Mouse (Mus musculus) gonadal fat pad, adult 2 months (tissue): Measurements from ENCODE around the gene Efcab8. TPM values are rescaled to one million over a fixed set of nuclear protein-coding genes. Genes with fewer than 3 reads are reported as not detected.
"Not testable (repeated sequence)": the region's sequence is repeated elsewhere in the genome, so short reads cannot be mapped to it uniquely, and the experiment has no call there.

Experiments used
- DNase-seq: peaks from one replicate; pipeline ENCODE4 v3.0.0-alpha.2; 2012; ENCODE audit warnings: low read depth
- polyA plus RNA-seq: library from polyadenylated mRNA; depleted of rRNA; stranded (reverse); fragments of >200 nt; gene quantifications from 2 replicates; pipeline ENCODE4 v1.2.3, GENCODE M21; 2012; rRNA removed

Efcab8 gene
- polyA plus RNA-seq, 1 experiment: 3.9 TPM

DNA sequence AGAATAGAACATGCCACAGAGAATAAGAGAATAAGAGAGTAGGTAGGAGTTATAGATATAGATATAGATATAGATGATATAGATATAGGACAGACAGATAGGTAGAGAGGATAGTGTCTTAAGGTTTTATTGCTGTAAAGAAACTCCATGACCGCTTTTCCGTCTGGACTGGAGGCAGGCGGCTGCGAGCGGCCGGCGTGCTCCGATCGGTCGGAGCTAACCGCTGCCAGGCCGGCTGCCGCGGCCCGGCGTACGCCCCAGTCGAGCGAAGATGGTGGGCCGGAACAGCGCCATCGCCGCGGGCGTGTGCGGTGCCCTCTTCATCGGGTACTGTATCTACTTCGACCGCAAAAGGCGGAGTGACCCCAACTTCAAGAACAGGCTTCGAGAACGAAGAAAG, 46.2 kb downstream of the Efcab8 start:
- DNase-seq: not testable (repeated sequence)

DNA sequence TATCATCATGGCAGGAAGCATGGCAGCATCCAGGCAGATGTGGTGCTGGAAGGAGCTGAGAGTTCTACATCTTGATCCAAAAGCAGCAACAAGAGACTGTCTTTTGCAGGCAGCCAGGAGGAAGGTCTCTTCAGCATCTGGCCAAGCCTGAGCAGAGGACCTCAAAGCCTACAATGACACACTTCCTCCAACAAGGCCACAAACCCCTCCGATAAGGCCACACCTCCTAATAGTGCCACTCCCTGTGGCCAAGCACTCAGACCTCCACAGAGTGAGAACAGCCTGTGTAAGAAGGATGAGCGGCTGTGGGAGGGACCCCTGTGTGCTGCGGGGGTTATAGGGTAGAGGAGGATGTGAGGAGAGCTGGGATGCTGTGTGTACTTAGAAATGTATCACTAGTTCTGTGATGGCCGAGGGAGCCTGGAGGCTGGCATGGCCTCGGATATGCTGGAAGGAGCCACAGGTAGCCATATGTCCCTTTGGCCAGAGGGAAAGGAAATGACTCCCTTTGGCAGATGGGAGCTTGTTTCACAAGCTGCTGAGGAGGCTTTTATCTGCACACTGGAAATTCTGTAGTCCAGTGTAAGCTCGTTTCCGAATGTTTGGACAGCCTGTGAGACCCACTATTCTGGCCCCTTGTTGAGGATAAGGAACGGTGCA, 47.6 kb downstream of the Efcab8 start:
- DNase-seq: no peak

DNA sequence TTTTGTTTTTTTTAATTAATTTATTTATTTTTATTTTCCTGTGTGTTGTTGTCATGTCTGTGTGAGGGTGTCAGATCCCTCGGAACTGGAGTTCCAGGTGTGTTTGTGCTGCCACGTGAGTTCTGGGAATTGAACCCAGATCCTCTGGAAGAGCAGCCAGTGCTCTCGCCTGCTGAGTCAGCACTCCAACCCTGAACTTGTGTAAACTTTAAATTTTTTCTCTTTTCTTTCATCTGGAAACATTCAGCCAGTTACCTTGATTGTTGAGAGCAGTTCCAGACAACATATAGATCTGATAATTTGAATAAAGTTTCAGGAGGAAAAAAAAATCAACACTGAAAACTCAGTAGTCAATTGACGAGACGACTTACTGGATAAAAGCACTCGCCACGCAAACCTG, 49.0 kb downstream of the Efcab8 start:
- DNase-seq: no peak

DNA sequence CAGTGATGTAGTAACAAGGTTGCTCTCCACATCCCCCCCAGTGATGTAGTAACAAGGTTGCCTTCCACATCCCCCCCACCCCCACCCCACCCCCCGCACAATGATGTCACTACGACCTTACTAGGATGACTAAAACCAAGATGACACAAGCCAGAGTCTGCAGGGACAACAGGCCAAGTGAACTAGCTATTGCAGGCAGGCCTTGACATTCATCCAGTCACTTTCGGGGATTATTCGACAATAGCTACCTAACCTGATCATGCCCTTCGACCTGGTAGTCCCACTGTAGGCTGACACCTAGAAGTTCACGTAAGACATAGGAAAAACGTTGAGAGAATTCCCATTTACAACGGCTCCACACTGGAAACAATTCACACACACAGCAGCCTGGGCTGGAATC, 53.6 kb downstream of the Efcab8 start:
- no peak for DNase-seq

DNA sequence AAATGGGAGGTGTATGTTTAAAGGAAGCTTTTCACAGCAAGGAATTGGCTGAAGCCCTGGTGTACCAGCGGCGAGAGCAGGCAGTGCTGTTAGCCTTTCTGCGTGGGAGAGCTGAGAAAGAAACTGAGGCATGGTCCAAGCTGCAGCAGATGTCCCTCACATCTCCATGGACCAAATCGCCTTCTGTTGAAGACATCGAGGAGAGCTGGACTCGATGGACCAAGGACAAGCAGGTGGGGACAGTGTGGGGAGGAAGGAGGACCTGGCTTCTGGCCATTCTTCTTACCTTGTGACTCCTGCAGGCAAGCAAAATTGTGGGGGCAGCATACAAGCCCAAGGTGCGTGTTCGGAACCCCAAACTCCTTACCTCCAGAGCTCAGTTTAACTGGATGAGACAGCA, 63.1 kb downstream of the Efcab8 start:
- no peak for DNase-seq

DNA sequence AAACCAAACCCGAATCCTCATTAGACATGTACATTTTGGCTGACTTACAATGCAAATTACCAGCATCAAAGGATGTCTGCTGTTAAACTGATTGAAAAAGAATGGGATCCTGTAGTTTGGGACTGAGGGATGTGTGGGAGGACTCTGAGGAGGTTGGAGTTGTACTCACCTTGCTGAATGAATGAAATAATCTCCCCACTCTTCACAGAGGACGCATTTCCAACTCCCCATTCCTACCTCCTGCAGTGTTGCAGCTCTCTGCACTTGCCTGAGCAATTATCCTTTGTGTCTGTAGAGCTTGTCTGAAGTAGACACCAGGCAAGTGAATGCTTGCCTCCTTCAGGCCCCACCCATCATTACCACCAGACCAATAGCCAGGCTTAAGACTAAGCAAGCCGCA, 68.7 kb downstream of the Efcab8 start:
- no peak for DNase-seq

DNA sequence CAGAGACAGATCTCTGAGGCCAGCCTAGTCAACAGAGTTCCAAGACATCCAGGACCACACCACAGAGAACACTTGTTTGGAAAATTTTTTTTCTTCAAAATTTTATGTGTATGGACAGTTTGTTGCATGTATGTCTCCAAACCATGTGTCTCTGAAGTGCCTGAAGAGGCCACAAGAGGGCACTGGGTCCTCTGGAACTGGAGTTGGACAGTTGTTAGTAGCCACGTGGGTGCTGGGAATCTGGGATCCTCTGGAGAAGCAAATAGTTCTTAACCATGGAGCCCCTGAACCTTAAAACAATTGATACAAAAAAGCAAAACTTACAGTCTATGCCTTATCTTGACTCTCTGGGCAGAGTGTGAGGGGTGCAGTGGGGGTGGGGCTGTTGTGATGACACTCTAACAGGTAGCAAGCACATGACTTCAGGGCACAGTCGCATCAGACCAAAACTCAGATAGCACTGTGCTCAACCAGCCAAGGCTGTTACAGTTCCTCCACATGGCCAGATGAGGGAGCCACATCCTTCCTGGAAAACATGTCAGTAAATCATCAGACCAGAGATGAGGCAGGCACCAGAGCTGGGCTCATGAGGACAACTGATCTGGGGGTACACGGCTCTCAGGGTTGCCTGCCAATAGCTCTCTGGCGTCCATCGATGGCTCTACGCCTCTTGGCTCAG, 70.8 kb downstream of the Efcab8 start:
- no peak for DNase-seq

DNA sequence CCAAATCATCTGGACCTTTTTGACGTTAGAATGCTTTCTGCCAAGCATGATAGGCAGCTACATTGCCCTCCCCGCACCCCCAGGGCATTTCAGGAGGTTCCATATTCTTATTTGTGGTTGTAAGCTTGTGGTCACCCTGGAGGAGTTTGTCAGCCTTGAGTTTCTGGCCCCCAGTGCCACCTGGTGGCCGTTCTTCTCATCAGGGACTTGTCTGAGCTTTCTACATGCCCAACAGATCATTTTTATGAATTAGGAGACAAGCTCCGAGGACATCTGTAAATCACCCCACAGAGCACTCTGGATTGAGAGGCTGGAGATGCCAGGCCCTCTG, 71.3 kb downstream of the Efcab8 start:
- no peak for DNase-seq

DNA sequence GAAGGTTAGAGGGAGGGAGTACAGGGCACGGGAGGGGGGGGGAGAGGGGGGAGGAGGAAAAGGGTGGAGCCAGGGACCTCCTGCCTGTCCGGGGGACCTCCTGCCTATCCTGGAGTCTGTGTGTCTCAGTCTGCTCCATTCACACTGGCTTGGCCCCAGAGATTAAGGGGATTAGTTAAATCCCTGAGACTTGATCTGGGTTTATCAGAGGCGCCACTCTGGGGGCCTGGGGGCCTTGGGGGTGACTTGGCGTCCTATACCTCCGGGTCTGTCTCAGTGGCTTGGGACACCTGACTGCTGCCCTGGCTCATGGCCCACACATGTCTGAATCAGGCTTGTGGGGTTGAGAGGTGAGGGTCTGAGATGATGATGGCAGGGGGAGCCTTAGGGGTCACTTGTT, 73.8 kb downstream of the Efcab8 start:
- no peak for DNase-seq

DNA sequence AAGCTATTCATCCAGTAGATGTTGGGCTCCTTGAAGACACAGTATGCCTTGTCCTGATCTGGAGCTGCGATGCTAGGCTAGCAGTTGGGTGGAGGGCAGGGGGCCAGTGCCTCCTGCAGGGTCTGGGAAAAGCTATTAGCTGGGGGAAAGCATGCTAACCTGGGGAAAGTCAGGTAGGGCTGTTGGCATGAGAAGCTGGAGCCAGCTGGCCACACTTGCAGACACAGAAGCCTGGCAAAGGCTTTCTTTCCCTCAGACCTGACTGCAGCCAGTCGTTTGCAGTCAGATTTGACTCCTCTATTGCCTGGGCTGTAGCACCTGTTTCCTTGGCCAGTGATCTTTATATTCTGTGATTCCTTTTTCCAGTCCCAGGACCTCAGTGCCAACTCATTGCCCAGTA, 79.8 kb downstream of the Efcab8 start:
- DNase-seq: no peak

DNA sequence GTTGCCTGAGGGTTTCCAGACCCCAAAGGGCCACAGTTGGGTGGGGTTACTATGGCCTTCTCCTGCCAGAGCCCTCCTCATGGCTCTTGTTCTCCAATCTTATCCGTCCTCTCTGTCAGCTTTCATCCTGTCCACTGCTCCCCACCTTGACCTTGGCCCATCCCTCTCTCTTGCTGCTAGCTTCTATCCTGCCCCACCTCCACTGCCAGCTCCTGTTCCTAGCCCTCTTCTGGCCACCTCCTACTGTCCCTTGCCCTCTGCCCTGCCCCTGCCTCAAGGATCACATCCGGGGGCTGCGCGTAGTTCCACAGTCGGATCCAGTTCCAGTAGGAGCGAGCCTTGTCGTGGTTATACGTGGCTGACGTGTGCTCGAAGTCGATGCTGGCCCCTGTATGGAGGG, 80.6 kb downstream of the Efcab8 start:
- DNase-seq: no peak

DNA sequence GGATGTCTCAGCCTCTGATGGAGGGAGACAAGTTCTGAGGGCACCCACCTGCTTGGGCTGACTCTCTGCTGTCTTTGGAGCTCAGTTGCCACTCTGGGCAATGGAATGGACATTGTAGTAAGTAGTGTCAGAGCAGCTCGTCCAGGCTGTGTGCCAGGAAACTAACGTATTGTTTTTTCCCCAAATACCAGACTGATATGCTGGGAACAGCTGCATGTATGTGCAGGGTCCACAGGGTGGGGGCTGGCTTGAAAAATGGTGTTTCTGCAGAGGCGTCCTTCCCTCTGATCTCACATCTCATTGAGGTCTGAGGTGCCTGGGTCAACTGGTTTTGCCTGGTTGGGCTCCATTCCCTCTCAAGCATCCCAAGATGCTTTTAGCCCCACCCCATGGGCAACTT, 81.0 kb downstream of the Efcab8 start:
- no peak for DNase-seq

DNA sequence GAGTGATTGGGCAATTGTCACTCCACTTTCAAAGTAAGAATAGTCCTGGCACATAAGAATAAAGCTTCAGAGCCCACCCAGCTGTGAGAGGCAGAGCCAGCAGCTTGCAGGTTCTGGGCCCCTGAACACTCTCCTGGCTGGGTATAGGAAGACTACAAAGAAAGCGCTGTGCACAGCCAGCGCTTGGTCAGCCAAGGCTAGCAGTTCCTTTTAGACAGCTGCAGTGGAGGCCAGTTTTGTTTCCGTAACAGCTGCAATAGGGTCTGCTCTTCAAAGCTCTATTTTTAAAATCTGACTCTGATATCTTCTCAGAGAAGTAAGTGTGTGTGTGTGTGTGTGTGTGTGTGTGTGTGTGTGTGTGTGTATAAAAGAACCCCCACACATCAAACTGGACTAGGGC, 82.2 kb downstream of the Efcab8 start:
- no peak for DNase-seq

DNA sequence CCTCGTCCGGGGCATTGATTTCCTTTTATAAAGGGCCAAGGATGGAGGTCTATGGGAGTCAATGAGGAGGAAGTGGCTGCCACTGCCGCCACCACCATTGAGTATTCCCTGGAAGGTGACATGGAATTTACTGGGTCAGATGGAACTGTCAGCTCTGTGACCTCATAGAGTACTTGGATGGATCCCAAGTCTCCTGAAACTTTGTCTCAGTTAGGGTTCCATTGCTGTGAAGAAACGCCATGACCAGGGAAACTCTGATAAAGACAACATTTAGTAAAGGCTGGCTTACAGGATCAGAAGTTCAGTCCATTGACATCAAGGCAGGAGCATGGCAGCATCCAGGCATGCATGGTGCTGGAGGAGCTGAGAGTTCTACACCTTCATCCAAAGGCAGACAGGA, 91.3 kb downstream of the Efcab8 start, which contains the start of gene Sun5:
Gene Sun5, minus strand, starts transcription at position 101 of the 400 bp plus-strand sequence.
- no peak for DNase-seq

DNA sequence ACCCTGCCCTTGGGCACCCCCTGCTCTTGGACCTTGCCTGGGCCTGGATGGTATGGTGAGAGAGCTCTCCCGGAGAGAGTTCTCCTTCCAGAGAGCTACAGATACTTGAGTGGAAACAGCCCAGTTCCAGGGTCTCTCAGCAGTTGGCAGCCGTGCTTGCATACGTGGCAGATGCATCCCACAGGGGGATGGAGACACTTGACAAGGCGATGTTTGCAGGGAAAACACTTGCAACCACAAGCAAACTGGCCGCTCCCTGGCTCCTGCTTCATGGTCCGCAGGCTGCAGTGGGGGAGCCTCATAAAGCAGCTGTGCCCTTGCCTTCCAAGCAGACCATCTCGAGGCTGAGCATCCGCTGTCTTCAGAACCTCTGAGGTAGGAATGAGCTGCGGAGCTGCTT, 95.0 kb downstream of the Efcab8 start, which contains the start of gene Bpifb2:
Gene Bpifb2, plus strand, starts transcription at position 301 of the 400 bp plus-strand sequence.
- DNase-seq: no peak

Other genes starting within 250 kb of the Efcab8 start
- gene Nol4l, start 250.0 kb upstream of the Efcab8 start, polyA plus RNA-seq: 14.1 and 19.4 TPM in 2 replicates
- gene Commd7, start 147.2 kb upstream of the Efcab8 start, polyA plus RNA-seq: 17.0 and 19.3 TPM in 2 replicates
- gene Dnmt3b, start 130.5 kb upstream of the Efcab8 start, polyA plus RNA-seq: 1.9 and 2.2 TPM in 2 replicates
- gene Dnmt3c, start 83.3 kb upstream of the Efcab8 start, polyA plus RNA-seq: not detected in 2 replicates
- gene Mapre1, start 38.7 kb upstream of the Efcab8 start, polyA plus RNA-seq: 13.4 and 14.1 TPM in 2 replicates
- gene Sun5, start 91.2 kb downstream of the Efcab8 start, polyA plus RNA-seq: 0.38 and 0.81 TPM in 2 replicates
- 0.05 TPM in 1 of 2 replicates, not detected in the other for gene Bpifb2, start 95.1 kb downstream of the Efcab8 start, polyA plus RNA-seq
- gene Bpifb6, start 120.5 kb downstream of the Efcab8 start, polyA plus RNA-seq: 0.11 and 2.4 TPM in 2 replicates
- gene Bpifb3, start 138.3 kb downstream of the Efcab8 start, polyA plus RNA-seq: 0.05 TPM in 1 of 2 replicates, not detected in the other
- gene Bpifb4, start 158.3 kb downstream of the Efcab8 start, polyA plus RNA-seq: not detected in 2 replicates
- gene Bpifa6, start 195.0 kb downstream of the Efcab8 start, polyA plus RNA-seq: not detected in 2 replicates
- gene Bpifa2, start 228.3 kb downstream of the Efcab8 start, polyA plus RNA-seq: not detected in 2 replicates